Mouse (Mus musculus) heart, adult 2 months (tissue): ENCODE measurements around the gene Fam43b.

Source experiments
- CTCF ChIP-seq: fragments of 200-600 bp; IDR thresholded peaks from 2 replicates; pipeline ENCODE4 v1.8.1; 2022; ENCODE audit warnings: antibody characterized with exemption, mild to moderate bottlenecking, moderate library complexity
- POLR2A ChIP-seq: fragments of 200-500 bp; IDR thresholded peaks from 2 replicates; pipeline ENCODE4 v1.6.1; 2011; ENCODE audit warnings: mild to moderate bottlenecking, low read depth, low read length, control low read depth; ENCODE audit not compliant: insufficient read depth

DNA sequence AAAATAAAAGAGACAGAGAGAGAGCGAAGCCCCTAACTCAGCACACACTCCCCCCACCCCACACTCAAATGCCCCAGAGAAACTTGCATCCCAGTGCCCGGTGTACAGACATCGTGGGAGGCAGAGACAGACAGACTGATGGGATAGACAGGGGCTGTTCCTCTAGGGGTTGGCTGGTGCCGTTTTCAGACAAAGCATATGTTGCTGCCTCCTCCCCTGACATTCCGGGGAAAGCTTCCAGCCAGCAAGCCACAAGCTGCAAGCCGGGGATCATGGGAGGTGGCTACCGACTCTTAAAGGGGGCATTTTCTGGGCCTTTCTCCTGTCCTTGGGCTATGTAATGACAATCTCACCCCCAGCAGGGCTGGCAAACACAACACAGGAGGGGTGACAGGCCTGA, 2.6 kb downstream of the Fam43b start:
- no peak for TF ChIP-seq POLR2A
- no peak for TF ChIP-seq CTCF
